Mouse (Mus musculus) heart, postnatal 36 days (tissue): ENCODE data around the gene Tmc3. TPM values are rescaled to one million over a fixed set of nuclear protein-coding genes. Genes with fewer than 3 reads are reported as not detected.
A peak's percentile ranks its signal among the peaks of the same experiment; 100 is the strongest.

Experiments
- DNase-seq, 2 experiments: peaks; one replicate each; pipeline ENCODE4 v3.0.0; 2021 to 2022
- intact Hi-C: fragments of 180-260 bp; cut with DNase I; formaldehyde crosslinking; loops from one replicate; pipeline ENCODE4 v1.15.1; 2025
- total RNA-seq, 2 experiments: library from RNA; stranded (reverse); gene quantifications; 2 replicates each; pipeline ENCODE4 v1.2.3; 2021

Tmc3 gene
- total RNA-seq, 2 experiments from 2014 or later: 0.11 to 0.19 TPM

DNA sequence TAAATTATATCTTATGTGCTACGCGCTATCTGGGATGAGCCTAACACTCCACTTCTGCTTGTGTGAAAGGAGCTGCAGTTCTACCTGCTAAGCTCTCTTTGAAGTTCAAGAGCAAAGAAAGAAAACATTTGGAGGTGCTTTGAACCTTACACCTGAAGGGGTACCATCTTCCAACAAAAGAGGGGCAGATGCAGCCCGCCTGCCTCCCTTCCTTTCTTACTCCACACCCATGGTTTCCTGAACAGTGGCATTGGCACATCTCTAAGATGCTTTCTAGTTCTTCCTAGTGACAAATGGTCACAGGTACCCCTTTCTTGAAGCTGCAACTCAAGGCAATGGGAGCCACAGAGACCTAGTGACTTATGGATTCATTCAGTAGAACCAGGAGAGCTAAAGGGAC lies 77.0 kb downstream of the Tmc3 start:
- intact Hi-C loops: no loop called here
- no peak for DNase-seq

DNA sequence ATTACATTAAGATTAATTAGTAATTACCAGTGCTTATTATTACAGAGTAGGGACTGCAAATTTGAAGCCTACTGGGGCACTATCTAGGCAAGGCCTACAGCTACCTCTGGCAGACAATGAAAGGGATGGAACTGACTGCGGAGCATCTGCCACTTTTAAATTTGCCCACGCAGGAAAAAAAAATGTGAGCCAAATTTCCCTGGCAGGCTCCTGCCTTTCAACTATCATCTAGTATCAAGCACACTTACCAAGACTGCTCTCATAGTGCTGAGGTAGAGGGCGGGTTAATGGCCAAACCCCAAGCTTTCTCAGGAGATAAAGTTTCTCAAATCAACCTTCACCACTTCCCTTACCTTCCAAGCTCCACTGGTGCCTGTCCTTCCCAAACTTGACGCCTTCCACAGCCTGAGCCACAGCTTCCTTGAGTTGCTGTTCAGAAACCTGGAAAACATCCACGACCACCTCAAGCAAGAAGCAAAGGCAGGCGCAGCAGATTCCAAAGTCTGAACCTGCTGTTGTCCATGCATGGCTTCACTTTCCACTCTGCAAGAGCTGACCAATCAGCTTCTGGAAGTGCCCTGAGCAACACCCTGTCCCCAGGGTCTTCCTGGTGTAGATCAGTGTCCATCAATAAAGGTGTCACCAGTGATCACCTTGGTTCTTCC lies 78.1 kb downstream of the Tmc3 start:
- DNase-seq: no peak
- intact Hi-C loops: no loop called here

DNA sequence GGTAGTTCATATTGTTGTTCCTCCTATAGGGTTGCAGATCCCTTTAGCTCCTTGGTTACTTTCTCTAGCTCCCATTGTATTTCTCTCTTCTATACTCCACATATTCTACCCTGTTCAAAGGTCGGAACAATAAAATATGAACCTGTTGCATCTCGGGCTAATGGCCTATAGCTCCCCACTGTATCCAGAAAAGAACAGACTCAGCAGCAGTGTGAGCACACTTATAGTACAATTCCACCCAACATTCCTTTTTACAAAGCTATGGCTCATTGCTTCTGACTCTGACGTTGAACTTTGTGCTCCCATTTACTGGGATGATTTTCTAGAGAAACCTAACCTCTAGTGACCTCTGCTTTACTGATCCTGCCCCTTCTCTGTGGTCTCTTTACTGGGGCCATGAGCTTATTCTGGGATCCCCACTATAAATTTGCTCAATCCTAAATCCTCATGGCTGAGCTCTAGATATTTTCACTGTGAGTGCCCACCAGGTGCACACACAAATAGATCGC lies 81.4 kb downstream of the Tmc3 start:
- DNase-seq: no peak
- intact Hi-C loops: loop anchor here (2.0 to 5.0 kb wide), 2 partner anchors 106 to 219 kb away; partner anchors contain the start of genes Mesd and Tlnrd1

DNA sequence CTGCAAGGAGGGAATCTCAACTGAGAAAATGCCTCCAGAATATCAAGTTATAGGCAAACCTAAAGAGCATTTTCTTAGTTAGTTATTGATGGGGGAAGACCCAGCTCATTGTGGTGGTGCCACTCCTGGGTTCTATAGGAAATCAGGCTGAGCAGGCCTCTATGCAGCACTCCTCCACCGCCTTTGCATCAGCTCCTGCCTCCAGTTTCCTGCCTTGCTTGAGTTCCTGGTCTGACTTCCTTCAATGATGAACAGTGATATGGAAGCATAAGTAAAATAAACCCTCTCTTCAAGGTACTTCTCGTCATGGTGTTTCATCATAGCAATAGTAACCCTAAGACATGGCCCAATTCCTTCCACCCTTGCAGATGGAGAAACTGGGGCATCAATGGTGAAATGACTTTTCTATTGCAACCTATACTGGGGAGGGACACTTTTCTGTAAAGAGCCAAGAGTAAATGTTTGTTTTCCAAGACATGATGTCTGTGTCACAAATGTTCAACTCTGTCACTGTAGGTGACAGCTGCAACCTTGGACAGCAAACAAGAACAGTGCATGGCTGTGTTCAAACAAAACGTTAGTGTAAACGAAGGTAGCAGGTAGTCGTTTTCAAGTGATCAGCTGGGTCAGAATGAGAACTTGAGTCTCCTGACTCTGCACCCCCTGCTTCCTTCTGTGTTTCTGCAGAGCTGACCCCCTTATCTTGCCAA lies 83.4 kb downstream of the Tmc3 start:
- DNase-seq: no peak
- intact Hi-C loops: loop anchor here (1.0 to 5.0 kb wide), 3 partner anchors 104 to 217 kb away; partner anchors contain the start of genes Mesd and Tlnrd1

DNA sequence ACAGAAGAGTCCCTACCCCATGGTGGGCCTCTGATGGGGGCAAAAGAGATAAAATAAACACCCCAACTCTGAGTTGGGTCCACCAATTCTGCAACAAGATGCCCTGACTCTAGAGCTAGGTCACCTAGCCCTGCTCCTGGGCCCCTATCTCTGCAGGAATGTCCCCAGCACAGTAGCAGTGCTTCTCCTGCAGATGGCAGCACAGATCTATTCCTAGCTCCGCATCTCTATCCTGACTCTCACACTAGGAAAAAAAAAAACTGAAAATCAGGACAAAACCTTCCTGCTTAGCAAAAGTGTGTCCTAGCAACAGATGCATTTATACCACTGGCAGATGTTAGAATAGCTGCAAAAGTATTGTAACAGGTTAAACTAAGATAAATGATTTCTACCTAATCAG lies 84.0 kb downstream of the Tmc3 start:
- peak; percentile 61 to 62 for DNase-seq
- intact Hi-C loops: loop anchor here (1.0 to 5.0 kb wide), 2 partner anchors 104 to 134 kb away; no protein-coding TSS in a partner anchor

DNA sequence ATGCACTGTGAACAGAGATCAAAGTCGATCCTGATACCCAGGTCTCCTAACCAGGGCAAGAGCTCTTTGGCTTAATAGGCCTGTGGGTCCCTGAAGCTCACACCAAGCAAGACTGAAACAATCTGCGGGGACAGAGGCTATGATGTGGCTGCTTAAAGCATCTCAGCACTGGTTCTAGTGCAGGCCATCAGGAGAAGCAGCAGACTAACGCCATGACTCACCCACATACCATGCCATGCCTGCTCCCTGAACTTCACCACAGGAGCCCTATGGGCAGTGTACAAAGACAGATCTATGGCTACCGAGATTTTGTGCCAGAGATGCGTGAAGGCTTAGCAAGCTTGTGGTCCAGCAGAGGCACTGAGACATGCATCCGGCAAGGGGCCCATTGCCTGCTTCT lies 86.8 kb downstream of the Tmc3 start:
- intact Hi-C loops: no loop called here
- no peak for DNase-seq

Other genes starting within 250 kb of the Tmc3 start
- gene Stard5, start 47.0 kb downstream of the Tmc3 start, total RNA-seq: 10 to 100 TPM; 10.9 to 11.7 TPM
- gene Il16, start 160.8 kb downstream of the Tmc3 start, total RNA-seq: 1 to 10 TPM; 8.4 to 10.0 TPM
- not detected for gene Cfap161, start 210.0 kb downstream of the Tmc3 start, total RNA-seq